Mouse (Mus musculus) bone marrow, adult 2 months (tissue): ENCODE results near the gene Rps10.

Experiments
- CTCF ChIP-seq: fragments of 200-500 bp; IDR thresholded peaks from 2 replicates; pipeline ENCODE4 v1.5.1; 2011; ENCODE audit warnings: low read length, control low read depth; ENCODE audit not compliant: control insufficient read depth, insufficient read depth
- POLR2A ChIP-seq: fragments of 200-500 bp; IDR thresholded peaks from 2 replicates; pipeline ENCODE4 v1.6.1; 2011; ENCODE audit warnings: low read depth, mild to moderate bottlenecking, control low read depth, low read length, borderline replicate concordance; ENCODE audit not compliant: control insufficient read depth

- TF ChIP-seq POLR2A (peak; percentile 60; the same call in 1 of the 2 replicates), CTCF (no peak)
These were observed 13.7 kb downstream of the Rps10 start for GRCm38 (mm10) chr17:27622611-27623359.
